Mouse (Mus musculus) forebrain, postnatal 0 days (tissue): ENCODE results near the gene Arid1b. TPM values are rescaled to one million over a fixed set of nuclear protein-coding genes. Genes with fewer than 3 reads are reported as not detected.

ENCODE experiments used
- ATAC-seq: fragments of 200-750 bp; cut with Nextera tagmentation; 2 replicates; pipeline ENCODE4 v1.8.0; 2017; ENCODE audit warnings: mild to moderate bottlenecking, moderate library complexity
- DNase-seq: peaks from one replicate; pipeline ENCODE4 v3.0.0-alpha.2; 2015
- H3K27ac ChIP-seq: fragments of 300-500 bp; sonication (generic); 2 replicates; pipeline ENCODE4 v1.5.1; 2014; ENCODE audit warnings: low read depth, mild to moderate bottlenecking, antibody characterized with exemption, low read length, moderate library complexity, mixed read lengths
- H3K27me3 ChIP-seq: fragments of 300-500 bp; sonication (generic); 2 replicates; pipeline ENCODE4 v1.6.1; 2014; ENCODE audit warnings: mild to moderate bottlenecking, low read length, mixed read lengths; ENCODE audit not compliant: insufficient read depth
- H3K36me3 ChIP-seq: fragments of 300-500 bp; sonication (generic); 2 replicates; pipeline ENCODE4 v1.6.1; 2014; ENCODE audit warnings: mild to moderate bottlenecking, moderate library complexity; ENCODE audit not compliant: insufficient read depth
- H3K4me1 ChIP-seq: fragments of 300-500 bp; sonication (generic); 2 replicates; pipeline ENCODE4 v1.6.1; 2014; ENCODE audit warnings: antibody characterized with exemption; ENCODE audit not compliant: insufficient read depth
- H3K4me2 ChIP-seq: fragments of 300-500 bp; sonication (generic); 2 replicates; pipeline ENCODE4 v1.6.1; 2014; ENCODE audit warnings: low read depth, mild to moderate bottlenecking, moderate library complexity
- H3K4me3 ChIP-seq: fragments of 300-500 bp; sonication (generic); 2 replicates; pipeline ENCODE4 v1.5.1; 2014; ENCODE audit warnings: low read depth, low read length, mixed read lengths
- H3K9ac ChIP-seq: fragments of 300-500 bp; sonication (generic); 2 replicates; pipeline ENCODE4 v1.6.1; 2014; ENCODE audit warnings: mild to moderate bottlenecking
- H3K9me3 ChIP-seq: fragments of 300-500 bp; sonication (generic); 2 replicates; pipeline ENCODE4 v1.6.1; 2016; ENCODE audit warnings: low read length
- CTCF ChIP-seq: sonication (generic); IDR thresholded peaks from 2 replicates; pipeline ENCODE4 v1.5.1; 2016; ENCODE audit warnings: antibody characterized with exemption, control low read depth, low read depth
- WGBS: fragments of 180-500 bp; shearing (Covaris S2); extraction: QIAGEN DNeasy Blood & Tissue Kit; methylation state at CpG from one replicate; pipeline ENCODE4 v1.1.7; 2014; 5-methylcytosine and 5-hydroxymethylcytosine counted together
- polyA plus RNA-seq: library from polyadenylated mRNA; unstranded; fragments of >200 nt; fragmentation: Nextera tagmentation; extraction: Ambion mirVana; gene quantifications from 2 replicates; pipeline ENCODE4 v1.2.1, GENCODE M21; 2015
- total RNA-seq: library from RNA; depleted of rRNA; stranded (reverse); fragments of >200 nt; gene quantifications from 2 replicates; pipeline ENCODE4 v1.2.3, GENCODE M21; 2014

The Arid1b gene
- total and polyA plus RNA-seq, 2 experiments from 2014 or later: 10.5 to 51.6 TPM

GRCm38 (mm10) chr17:5138641-5139205 is 144.6 kb downstream of the Arid1b start:
- Histone ChIP-seq H3K27me3 (no peaks in the 10 kb centered on the region), H3K27ac (peak overlapping the region; percentile 69), H3K9ac (no peak overlapping the region), H3K4me1 (peaks cover 23% of the 10 kb centered on the region), H3K36me3 (no peaks in the 10 kb centered on the region), H3K4me3 (no peak overlapping the region), H3K9me3 (no peaks in the 10 kb centered on the region), H3K4me2 (peak overlapping the region; percentile 26)
- DNase-seq: peak; percentile 92
- WGBS: 10% methylated on average over 8 of the region's 8 CpGs
- ATAC-seq: peak; percentile 97
- peak; percentile 68 for TF ChIP-seq CTCF

DNA sequence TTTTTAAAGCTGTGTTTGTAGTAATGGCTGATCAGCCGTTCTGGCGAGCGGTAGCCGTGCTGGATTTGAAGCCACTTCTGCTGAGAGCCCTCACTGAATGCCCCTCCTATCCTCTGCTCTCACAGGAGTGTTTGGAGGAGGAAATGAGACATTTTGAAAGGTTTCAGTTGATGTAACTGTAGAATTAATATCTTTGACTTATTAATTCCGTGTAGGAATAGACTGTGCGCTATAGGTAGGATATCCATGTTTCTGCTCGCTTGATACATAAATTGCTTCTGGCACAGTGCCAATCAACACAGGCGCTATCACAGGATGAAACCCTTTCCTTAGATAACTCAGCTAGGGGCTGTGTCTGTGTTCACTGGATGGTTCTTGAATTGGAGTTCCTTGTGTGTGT is 145.4 kb downstream of the Arid1b start:
- H3K4me3 ChIP-seq: no peak overlapping the region
- peak overlapping the region; percentile 26 for H3K4me2 ChIP-seq
- ATAC-seq (no peak), DNase-seq (peak; percentile 54)
- no peaks in the 10 kb centered on the region for H3K9me3 ChIP-seq
- TF ChIP-seq CTCF: no peak
- no peak overlapping the region for H3K9ac ChIP-seq
- peaks cover 23% of the 10 kb centered on the region for H3K4me1 ChIP-seq
- WGBS: 28% methylated on average over 8 of the region's 8 CpGs
- H3K27ac ChIP-seq: peak overlapping the region; percentile 69
- no peaks in the 10 kb centered on the region for H3K27me3 ChIP-seq
- no peaks in the 10 kb centered on the region for H3K36me3 ChIP-seq

GRCm38 (mm10) chr17:5143735-5144439 is 149.8 kb downstream of the Arid1b start:
- 70% methylated on average over 6 of the region's 6 CpGs for WGBS
- no peak for TF ChIP-seq CTCF
- H3K27ac ChIP-seq: no peak overlapping the region
- no peaks in the 10 kb centered on the region for H3K27me3 ChIP-seq
- H3K9me3 ChIP-seq: no peaks in the 10 kb centered on the region
- no peaks in the 10 kb centered on the region for H3K36me3 ChIP-seq
- no peak for DNase-seq
- no peak overlapping the region for H3K4me2 ChIP-seq
- H3K4me3 ChIP-seq: no peak overlapping the region
- H3K4me1 ChIP-seq: peaks cover 11% of the 10 kb centered on the region
- no peak for ATAC-seq
- no peak overlapping the region for H3K9ac ChIP-seq

DNA sequence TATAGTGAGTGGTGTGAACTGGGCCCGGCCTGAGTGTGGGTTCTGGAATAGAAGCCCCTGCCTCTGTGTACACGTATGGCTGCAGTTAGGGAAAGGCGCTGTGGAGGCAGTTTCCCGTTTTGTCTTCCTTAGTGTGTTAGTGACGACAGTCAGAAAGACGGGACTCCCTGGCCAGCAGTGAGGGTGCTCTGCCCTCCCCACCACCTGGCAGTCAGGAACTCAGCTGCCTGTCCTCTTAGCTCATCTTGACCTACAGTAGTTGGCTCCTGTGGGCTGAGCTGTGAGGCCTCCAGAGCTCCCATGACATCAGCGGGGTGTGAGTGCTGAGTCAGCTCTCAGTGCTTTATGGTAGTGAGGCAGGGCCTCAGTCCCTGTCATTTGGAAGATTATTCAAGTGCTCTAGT is 156.5 kb downstream of the Arid1b start:
- DNase-seq (no peak), ATAC-seq (no peak)
- Histone ChIP-seq H3K27me3 (no peaks in the 10 kb centered on the region), H3K9me3 (no peaks in the 10 kb centered on the region), H3K36me3 (no peaks in the 10 kb centered on the region), H3K27ac (no peak overlapping the region), H3K9ac (no peak overlapping the region), H3K4me2 (no peak overlapping the region), H3K4me1 (peaks cover 5% of the 10 kb centered on the region; the same call in 1 of the 2 replicates), H3K4me3 (no peak overlapping the region)
- whole genome bisulfite sequencing: 66% methylated on average over 7 of the region's 7 CpGs
- TF ChIP-seq CTCF: no peak

GRCm38 (mm10) chr17:5151852-5152251 is 157.7 kb downstream of the Arid1b start:
- Histone ChIP-seq H3K4me3 (no peak overlapping the region), H3K9me3 (no peaks in the 10 kb centered on the region), H3K27ac (no peak overlapping the region), H3K27me3 (no peaks in the 10 kb centered on the region), H3K9ac (no peak overlapping the region), H3K4me1 (peaks cover 6% of the 10 kb centered on the region; the same call in 1 of the 2 replicates), H3K36me3 (no peaks in the 10 kb centered on the region), H3K4me2 (no peak overlapping the region)
- TF ChIP-seq CTCF: no peak
- no peak for ATAC-seq
- DNase-seq: no peak
- WGBS: 38% methylated on average over 11 of the region's 11 CpGs

DNA sequence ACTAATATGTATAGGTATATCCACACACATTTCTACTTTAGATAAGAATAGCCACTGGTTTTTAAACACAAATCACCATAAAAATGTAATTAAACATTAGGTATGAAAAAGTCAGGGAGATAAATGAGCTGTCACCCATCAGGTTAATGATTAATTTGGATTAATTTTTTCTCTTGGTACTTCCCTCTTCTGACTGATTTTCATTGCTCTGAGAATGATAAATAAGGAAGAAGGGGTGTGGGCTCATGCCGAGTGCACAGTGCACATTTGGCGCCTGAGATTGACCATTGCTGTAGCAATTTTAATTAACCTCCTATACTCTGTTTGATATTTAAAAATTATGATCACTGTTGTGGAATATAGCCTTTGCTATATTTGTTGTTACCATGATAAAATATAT is 159.3 kb downstream of the Arid1b start:
- no peak overlapping the region for H3K4me3 ChIP-seq
- no peak overlapping the region for H3K9ac ChIP-seq
- no peak for TF ChIP-seq CTCF
- no peaks in the 10 kb centered on the region for H3K36me3 ChIP-seq
- H3K4me2 ChIP-seq: no peak overlapping the region
- DNase-seq (no peak), ATAC-seq (no peak)
- no peak overlapping the region for H3K27ac ChIP-seq
- H3K27me3 ChIP-seq: no peaks in the 10 kb centered on the region
- H3K9me3 ChIP-seq: no peaks in the 10 kb centered on the region
- H3K4me1 ChIP-seq: peaks cover 11% of the 10 kb centered on the region; the same call in 1 of the 2 replicates
- 83% methylated on average over 2 of the region's 2 CpGs for WGBS

DNA sequence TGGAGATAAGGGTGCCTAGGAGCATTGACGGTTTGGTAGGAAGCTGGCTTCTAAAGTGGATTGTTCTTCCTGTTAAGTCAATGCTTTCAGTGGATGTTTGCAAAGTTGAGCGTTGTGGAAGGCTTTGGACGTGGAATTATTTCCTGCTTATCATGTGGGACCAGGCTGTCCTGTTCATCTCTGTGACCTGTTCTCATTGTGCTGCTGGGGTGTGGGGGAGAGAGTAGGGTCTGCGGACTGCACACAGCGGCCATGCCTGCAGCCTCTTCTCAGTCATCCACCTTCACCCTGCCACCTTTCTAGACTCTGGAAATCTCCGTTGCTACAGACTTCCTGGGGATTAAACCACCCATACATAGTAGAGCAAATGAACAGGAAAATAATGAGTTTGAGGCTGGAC is 160.2 kb downstream of the Arid1b start:
- no peak overlapping the region for H3K4me2 ChIP-seq
- 79% methylated on average over 6 of the region's 6 CpGs for WGBS

More for the DNA sequence above, 160.2 kb downstream of the Arid1b start:
- H3K4me3 ChIP-seq: no peak overlapping the region
- H3K27ac ChIP-seq: no peak overlapping the region
- no peak for TF ChIP-seq CTCF
- no peak for ATAC-seq
- DNase-seq: no peak
- H3K27me3 ChIP-seq: no peaks in the 10 kb centered on the region
- peaks cover 11% of the 10 kb centered on the region; the same call in 1 of the 2 replicates for H3K4me1 ChIP-seq
- no peaks in the 10 kb centered on the region for H3K36me3 ChIP-seq
- no peak overlapping the region for H3K9ac ChIP-seq
- no peaks in the 10 kb centered on the region for H3K9me3 ChIP-seq
